Mouse (Mus musculus) lung, postnatal 0 days (tissue): ENCODE results near the gene Myadml2.

Experiments
- CTCF ChIP-seq: IDR thresholded peaks from 2 replicates; pipeline ENCODE4 v1.5.1; 2016; ENCODE audit warnings: antibody characterized with exemption, mild to moderate bottlenecking
- EP300 ChIP-seq: IDR thresholded peaks from 2 replicates; pipeline ENCODE4 v1.6.1; 2016; ENCODE audit warnings: antibody characterized with exemption, mild to moderate bottlenecking, control low read depth

GRCm38 (mm10) chr11:120647047-120647830 lies 719 bp downstream of the Myadml2 start:
- TF ChIP-seq CTCF (no peak), EP300 (no peak)
